Mouse (Mus musculus) thymus, postnatal 0 days (tissue): ENCODE data around the gene Ninj1. TPM values are rescaled to one million over a fixed set of nuclear protein-coding genes. Genes with fewer than 3 reads are reported as not detected.
A peak's percentile ranks its signal among the peaks of the same experiment; 100 is the strongest.

Experiments
- DNase-seq: peaks from one replicate; pipeline ENCODE4 v3.0.0-alpha.2; 2015; ENCODE audit warnings: low spot score
- polyA plus RNA-seq: library from polyadenylated mRNA; unstranded; fragments of >200 nt; fragmentation: Nextera tagmentation; extraction: Ambion mirVana; gene quantifications from 2 replicates; pipeline ENCODE4 v1.2.1, GENCODE M21; 2015

Ninj1 gene
- polyA plus RNA-seq, 1 experiment from 2014 or later, result 29.5 TPM

DNA sequence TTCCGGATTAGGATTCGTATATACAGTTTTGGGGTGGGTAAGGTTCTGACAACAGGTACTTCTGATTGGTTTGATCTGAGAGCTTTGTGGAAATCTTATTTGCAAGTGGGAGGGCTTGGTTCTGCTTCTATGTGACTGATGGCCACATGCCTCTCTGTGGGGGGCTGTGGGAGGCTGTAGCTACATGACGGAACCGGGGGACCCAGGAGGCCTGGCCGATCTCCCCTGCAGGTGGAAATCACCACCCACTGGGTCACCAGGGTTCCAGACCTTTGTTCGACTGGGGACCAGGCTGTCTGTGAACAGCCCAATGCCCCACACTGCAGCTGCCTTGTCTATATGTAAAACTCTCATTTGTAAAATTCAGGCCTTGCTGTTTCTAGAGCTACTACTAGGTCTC is 37.4 kb downstream of the Ninj1 start:
- DNase-seq, result no peak

- DNase-seq, result no peak
These were observed 37.9 kb downstream of the Ninj1 start for GRCm38 (mm10) chr13:49225159-49225558.

GRCm38 (mm10) chr13:49225633-49226032 is 38.3 kb downstream of the Ninj1 start:
- no peak for DNase-seq

GRCm38 (mm10) chr13:49233792-49234572 is 46.7 kb downstream of the Ninj1 start:
- no peak for DNase-seq

DNA sequence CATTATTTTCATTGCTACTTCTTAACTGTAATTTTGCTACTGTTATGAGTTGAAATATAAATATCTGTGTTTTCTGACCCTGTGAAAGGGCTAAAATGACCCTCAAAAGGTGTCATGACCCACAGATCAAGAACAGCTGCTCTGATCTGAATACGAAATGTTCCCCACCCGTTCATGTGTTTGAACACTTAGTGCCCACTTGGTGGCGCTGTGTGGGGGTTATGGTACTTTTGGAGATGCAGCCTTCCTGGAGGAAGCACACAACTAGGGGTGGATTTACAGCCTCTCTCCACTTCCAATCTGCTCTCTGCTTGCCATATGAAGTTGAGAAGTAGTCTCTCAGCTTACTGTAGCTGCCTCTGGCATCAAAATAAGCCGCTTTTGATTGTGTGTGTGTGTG is 47.4 kb downstream of the Ninj1 start:
- DNase-seq, result no peak

DNA sequence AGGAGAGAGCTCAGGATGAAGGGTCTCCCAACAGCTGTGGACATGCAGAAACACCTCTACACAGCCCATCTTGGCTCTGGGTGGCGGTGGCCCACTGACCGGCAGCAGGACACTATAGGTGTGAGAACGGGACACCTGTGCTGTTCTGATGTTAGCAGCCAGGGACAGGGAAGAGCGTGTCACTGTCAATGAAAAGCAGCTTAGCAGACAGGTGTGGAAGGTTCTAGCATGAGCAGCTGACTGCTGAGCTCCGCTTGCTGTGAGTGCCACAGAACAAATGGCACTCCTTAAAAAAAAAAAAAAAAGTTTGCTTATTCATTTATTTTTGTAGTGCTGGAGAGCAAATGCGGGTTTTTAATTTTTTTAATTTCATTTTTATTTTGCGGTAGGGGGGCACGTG is 50.3 kb downstream of the Ninj1 start:
- DNase-seq, result no peak

DNA sequence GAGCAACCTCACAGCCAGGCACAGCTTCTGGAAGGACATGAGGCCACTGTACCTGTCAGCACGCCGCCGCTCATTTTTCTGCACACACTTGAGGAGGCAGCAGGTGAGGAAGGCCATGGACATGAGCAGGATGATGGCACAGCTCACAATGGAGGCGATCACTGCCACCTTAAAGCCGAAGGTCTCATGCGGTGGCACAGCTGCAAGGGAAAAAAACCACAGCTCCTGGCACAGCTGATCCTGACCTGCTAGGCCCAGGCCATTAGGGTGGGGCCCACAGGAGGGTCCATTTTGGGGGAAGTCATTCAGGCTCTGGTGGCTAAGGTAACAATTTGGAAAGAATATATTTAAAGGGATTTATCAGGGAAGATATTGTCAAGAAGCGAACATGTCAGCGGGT is 51.5 kb downstream of the Ninj1 start:
- no peak for DNase-seq

DNA sequence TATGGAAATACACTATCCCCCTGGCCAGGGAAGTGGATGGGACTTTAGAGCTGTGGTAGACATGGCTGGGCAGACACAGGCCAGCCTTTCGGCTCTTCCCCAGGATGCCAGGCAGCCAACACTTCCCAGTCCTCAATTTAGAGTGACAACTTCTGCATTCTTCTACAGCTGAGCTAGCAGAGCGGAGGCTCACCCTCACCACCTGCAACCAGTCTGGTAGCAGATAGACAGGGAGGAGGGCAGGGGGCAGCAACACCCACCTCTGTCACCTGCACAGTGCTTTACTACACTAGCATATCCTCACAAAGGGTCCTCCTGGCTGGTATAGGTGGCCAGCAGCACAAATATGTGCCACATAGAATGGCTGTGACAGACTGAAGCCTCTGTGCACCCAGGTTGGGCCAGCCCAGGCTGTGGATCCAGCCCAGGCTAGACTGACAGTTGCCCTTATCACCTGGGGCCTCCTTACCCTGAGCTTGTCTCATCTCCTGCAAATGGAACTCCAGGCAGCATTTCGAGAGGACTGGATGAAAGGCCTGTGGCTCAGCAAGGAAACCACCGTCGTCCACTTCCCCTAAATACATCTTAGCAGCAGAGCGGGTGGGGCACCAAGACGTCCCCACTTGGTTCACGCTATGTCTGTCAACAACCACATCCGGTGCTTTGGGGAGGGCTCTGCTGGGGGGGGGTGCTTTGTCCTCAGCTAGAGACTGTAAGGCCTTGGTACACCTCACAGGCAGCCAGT is 55.2 kb downstream of the Ninj1 start:
- peak; percentile 96 for DNase-seq

DNA sequence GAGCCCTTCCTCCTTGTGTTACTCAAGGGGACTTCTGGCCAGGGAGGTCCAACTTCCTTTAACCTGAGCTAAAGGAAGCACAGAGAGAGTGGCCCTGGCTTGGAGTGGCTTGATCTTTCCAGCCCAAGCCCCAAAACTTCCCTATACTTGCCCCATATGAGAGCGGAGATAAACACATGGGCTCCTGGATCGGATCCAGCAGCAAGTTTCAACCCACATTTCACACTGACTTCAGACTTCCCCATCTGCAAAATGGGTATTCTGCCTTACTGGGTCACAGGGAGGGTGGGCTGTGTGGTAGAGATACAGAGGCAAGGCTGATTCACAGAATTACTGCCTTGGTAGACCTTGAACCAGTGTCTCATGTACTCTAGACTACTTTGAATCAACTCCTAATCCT is 56.2 kb downstream of the Ninj1 start:
- DNase-seq, result no peak

- DNase-seq, result no peak
These were observed 58.0 kb downstream of the Ninj1 start for GRCm38 (mm10) chr13:49245251-49245650.

Other genes with a start within 250 kb of the Ninj1 start
- 26.2 and 28.3 TPM in 2 replicates for gene Fam120a, start 219.5 kb upstream of the Ninj1 start, polyA plus RNA-seq
- gene Wnk2, start 39.5 kb upstream of the Ninj1 start, polyA plus RNA-seq, result 0.32 and 0.55 TPM in 2 replicates
- gene Card19, start 28.6 kb downstream of the Ninj1 start, polyA plus RNA-seq, result 44.8 and 45.7 TPM in 2 replicates
- gene Susd3, start 61.2 kb downstream of the Ninj1 start, polyA plus RNA-seq, result 11.3 and 14.1 TPM in 2 replicates
- gene Fgd3, start 132.8 kb downstream of the Ninj1 start, polyA plus RNA-seq, result 1.7 and 2.1 TPM in 2 replicates
- gene Bicd2, start 154.1 kb downstream of the Ninj1 start, polyA plus RNA-seq, result 25.4 and 27.0 TPM in 2 replicates
- 13.5 and 15.2 TPM in 2 replicates for gene Ippk, start 233.8 kb downstream of the Ninj1 start, polyA plus RNA-seq